Mouse (Mus musculus): ENCODE results near the gene Rhod. TPM values are rescaled to one million over a fixed set of nuclear protein-coding genes. Genes with fewer than 3 reads are reported as not detected.

Gene Rhod
- polyA plus RNA-seq, 1 experiment from 2014 or later: 5.3 TPM

DNA sequence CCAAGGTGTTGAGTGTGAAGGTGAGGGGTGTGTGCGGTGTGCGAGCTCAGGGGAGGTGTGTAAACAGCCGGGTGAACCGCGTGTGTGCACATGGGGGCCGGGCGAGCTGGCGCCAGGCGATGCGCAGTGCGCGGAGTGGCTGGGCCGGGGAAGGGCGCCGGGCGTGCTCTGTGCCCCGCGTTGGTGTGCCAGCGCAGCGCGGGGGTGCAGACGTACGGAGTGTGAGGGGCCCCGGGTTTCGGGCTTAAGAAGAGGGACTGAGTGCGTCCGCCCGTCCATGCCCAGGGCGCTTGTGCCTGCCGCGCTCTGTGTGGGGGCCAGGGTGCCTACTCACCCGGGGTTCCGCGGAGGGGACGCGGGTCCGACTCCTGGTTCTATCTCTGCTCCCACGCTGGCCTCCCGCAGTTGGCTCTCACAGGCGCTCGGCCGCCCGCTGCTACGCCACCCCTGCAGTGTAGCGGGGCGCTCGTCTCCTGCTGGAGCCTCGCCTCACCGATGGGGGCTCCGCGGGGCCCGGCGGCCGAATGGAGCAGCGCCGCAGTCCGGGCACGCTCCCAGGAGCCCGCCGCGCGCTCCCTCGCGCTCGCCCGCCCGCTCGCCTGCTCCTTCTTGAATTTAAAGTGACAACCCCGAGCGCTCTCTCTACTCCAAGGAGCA lies 37.5 kb upstream of the Rhod start:
- under 1% methylated on average over 68 of the region's 70 CpGs for WGBS
- Histone ChIP-seq H3K36me3 (ENCODE audit: control insufficient read depth, insufficient read depth) (no peaks in the 10 kb centered on the region), H3K27ac (ENCODE audit: low read length) (no peak overlapping the region), H3K4me1 (replicated peaks; ENCODE audit: control insufficient read depth, insufficient read depth, low read length) (peaks cover 6% of the 10 kb centered on the region), H3K27me3 (replicated peaks; ENCODE audit: control insufficient read depth, insufficient read depth, low read length) (peaks cover 19% of the 10 kb centered on the region), H3K9me3 (ENCODE audit: control insufficient read depth, low read length) (no peaks in the 10 kb centered on the region), H3K4me2 (ENCODE audit: low read length) (peak overlapping the region; percentile 89), H3K9ac (replicated peaks; ENCODE audit: low read depth, low read length) (peak overlapping the region; percentile 59), H3K4me3 (replicated peaks; ENCODE audit: low read length) (peak overlapping the region; percentile 49)
- peak; percentile 72 for ATAC-seq

DNA sequence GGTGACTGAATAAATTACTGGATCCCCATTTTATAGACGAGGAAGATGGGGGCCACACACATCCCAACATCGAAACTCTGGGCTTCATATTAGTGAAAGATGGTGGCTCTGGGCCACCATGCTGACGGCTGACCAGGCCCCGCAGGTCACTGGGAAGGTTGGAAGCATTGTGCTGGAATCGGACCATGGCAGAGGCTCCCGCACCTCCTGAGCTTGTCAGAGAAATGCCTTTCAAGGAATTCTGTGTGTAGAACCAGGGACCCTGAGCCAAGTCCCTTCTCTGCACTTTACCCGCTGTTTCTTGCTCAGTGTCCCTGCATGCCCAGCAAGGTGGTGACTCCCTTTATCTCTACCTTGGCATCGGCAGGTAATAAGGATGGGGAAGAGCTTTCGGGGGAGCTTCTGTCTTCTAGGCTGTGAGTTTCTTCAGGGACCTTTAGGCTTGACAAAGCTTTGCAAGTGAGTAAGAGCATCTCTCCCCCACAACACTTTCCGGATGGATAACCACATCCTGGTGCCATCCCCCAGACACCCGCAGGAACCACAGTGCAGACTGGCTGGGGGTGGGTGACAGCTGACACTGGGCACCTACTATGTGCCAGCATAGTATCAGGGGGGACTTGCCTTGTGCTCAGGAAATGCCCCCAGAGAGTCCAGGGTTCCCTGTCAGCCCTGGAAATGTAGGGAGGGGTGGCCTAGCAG lies 36.1 kb upstream of the Rhod start:
- Histone ChIP-seq H3K36me3 (ENCODE audit: control insufficient read depth, insufficient read depth) (no peaks in the 10 kb centered on the region), H3K4me1 (replicated peaks; ENCODE audit: control insufficient read depth, insufficient read depth, low read length) (peaks cover 6% of the 10 kb centered on the region), H3K27me3 (replicated peaks; ENCODE audit: control insufficient read depth, insufficient read depth, low read length) (peaks cover 19% of the 10 kb centered on the region), H3K27ac (ENCODE audit: low read length) (no peak overlapping the region), H3K4me3 (replicated peaks; ENCODE audit: low read length) (no peak overlapping the region), H3K9ac (replicated peaks; ENCODE audit: low read depth, low read length) (no peak overlapping the region), H3K9me3 (ENCODE audit: control insufficient read depth, low read length) (no peaks in the 10 kb centered on the region), H3K4me2 (ENCODE audit: low read length) (no peak overlapping the region)
- WGBS: 72% methylated on average over 11 of the region's 11 CpGs
- ATAC-seq: no peak

DNA sequence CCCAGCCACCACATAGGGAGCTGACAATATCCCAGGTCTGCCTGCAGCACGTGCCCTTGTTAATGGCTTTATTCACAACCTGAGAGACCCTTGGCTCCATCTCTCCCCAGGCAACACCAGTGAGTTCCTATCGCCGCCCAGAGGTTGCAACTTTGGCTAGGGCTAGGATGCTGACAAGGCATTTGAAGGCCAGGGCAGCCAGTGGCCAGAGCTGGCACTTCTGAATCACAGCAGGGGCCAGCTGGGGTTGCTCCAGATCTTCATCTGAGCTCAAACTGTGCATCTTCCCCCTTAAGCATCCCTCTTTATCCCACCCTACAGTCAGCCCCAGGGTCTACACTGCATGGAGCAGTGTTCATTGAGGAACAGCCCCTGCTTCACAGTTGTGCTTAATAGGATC lies 35.5 kb upstream of the Rhod start:
- H3K9ac ChIP-seq (replicated peaks; ENCODE audit: low read depth, low read length): no peak overlapping the region
- peaks cover 19% of the 10 kb centered on the region for H3K27me3 ChIP-seq (replicated peaks; ENCODE audit: control insufficient read depth, insufficient read depth, low read length)
- no peak overlapping the region for H3K4me2 ChIP-seq (ENCODE audit: low read length)
- 51% methylated on average over 3 of the region's 3 CpGs for WGBS
- H3K9me3 ChIP-seq (ENCODE audit: control insufficient read depth, low read length): no peaks in the 10 kb centered on the region
- H3K4me1 ChIP-seq (replicated peaks; ENCODE audit: control insufficient read depth, insufficient read depth, low read length): peaks cover 6% of the 10 kb centered on the region
- no peaks in the 10 kb centered on the region for H3K36me3 ChIP-seq (ENCODE audit: control insufficient read depth, insufficient read depth)
- H3K27ac ChIP-seq (ENCODE audit: low read length): no peak overlapping the region
- ATAC-seq: no peak
- H3K4me3 ChIP-seq (replicated peaks; ENCODE audit: low read length): no peak overlapping the region

DNA sequence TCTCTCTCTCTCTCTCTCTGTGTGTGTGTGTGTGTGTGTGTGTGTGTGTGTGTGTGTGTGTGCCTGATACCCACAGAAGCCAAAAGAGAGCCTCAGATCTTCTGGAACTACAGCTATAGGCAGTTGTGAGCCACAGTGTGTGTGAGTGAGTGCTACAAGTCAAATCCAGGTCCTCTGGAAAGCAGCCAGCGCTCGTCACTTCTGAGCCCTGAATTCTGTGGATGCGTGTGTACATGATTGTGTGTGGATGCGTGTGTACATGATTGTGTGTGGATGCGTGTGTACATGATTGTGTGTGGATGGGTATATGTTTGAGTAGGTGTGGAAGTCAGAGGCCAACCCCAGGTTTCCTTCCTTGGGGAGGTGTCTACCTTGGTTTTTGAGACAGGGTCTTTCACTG lies 34.3 kb upstream of the Rhod start:
- ATAC-seq: no peak
- Histone ChIP-seq H3K4me2 (ENCODE audit: low read length) (no peak overlapping the region), H3K9ac (replicated peaks; ENCODE audit: low read depth, low read length) (no peak overlapping the region), H3K27ac (ENCODE audit: low read length) (no peak overlapping the region), H3K27me3 (replicated peaks; ENCODE audit: control insufficient read depth, insufficient read depth, low read length) (peaks cover 19% of the 10 kb centered on the region), H3K4me3 (replicated peaks; ENCODE audit: low read length) (no peak overlapping the region), H3K36me3 (ENCODE audit: control insufficient read depth, insufficient read depth) (no peaks in the 10 kb centered on the region), H3K4me1 (replicated peaks; ENCODE audit: control insufficient read depth, insufficient read depth, low read length) (peaks cover 6% of the 10 kb centered on the region), H3K9me3 (ENCODE audit: control insufficient read depth, low read length) (no peaks in the 10 kb centered on the region)
- 83% methylated on average over 5 of the region's 5 CpGs for WGBS

DNA sequence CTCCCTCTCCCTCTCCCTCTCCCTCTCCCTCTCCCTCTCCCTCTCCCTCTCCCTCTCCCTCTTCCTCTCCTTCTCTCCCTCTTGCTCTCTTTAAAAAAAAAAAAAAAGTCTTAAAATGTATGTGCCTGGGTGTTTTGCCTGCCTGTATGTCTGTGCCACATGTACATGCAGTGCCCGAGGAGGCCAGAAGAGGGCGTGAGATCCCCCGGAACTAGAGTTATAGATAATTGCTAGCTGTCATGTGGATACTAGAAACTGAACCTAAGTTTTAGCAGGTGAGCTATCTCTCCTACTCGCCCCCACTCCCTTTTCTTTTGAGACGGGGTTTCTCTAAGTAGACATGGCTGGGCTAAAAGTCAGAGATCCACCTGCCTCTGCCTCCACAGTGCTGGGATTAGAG lies 29.1 kb upstream of the Rhod start:
- H3K4me2 ChIP-seq (ENCODE audit: low read length): no peak overlapping the region
- WGBS: 29% methylated on average over 5 of the region's 5 CpGs
- no peak for ATAC-seq
- no peak overlapping the region for H3K9ac ChIP-seq (replicated peaks; ENCODE audit: low read depth, low read length)
- H3K4me1 ChIP-seq (replicated peaks; ENCODE audit: control insufficient read depth, insufficient read depth, low read length): no peaks in the 10 kb centered on the region
- no peaks in the 10 kb centered on the region for H3K9me3 ChIP-seq (ENCODE audit: control insufficient read depth, low read length)
- H3K36me3 ChIP-seq (ENCODE audit: control insufficient read depth, insufficient read depth): no peaks in the 10 kb centered on the region
- H3K4me3 ChIP-seq (replicated peaks; ENCODE audit: low read length): no peak overlapping the region
- H3K27ac ChIP-seq (ENCODE audit: low read length): no peak overlapping the region
- no peaks in the 10 kb centered on the region for H3K27me3 ChIP-seq (replicated peaks; ENCODE audit: control insufficient read depth, insufficient read depth, low read length)

DNA sequence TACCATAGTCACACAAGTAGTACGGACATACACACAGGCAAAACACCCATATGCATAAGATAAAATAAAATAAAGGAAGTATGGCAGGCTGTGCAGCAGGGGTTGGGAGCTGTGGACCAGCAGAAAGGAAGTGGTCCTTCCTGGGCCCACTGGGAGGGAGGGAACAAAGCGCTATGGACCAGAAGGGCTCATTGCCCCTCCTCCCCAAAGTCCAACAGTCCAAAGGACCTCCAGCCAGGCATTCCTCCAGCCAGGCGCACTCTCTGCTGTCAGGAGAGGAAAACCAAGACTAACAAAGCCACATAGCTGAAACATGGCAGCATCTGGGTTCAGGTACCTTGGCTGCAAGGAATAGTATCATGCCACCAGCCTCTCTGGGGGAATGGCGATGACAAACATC lies 25.4 kb upstream of the Rhod start:
- Histone ChIP-seq H3K4me1 (replicated peaks; ENCODE audit: control insufficient read depth, insufficient read depth, low read length) (no peaks in the 10 kb centered on the region), H3K9me3 (ENCODE audit: control insufficient read depth, low read length) (no peaks in the 10 kb centered on the region), H3K9ac (replicated peaks; ENCODE audit: low read depth, low read length) (no peak overlapping the region), H3K36me3 (ENCODE audit: control insufficient read depth, insufficient read depth) (no peaks in the 10 kb centered on the region), H3K4me2 (ENCODE audit: low read length) (no peak overlapping the region), H3K27me3 (replicated peaks; ENCODE audit: control insufficient read depth, insufficient read depth, low read length) (no peaks in the 10 kb centered on the region), H3K27ac (ENCODE audit: low read length) (no peak overlapping the region), H3K4me3 (replicated peaks; ENCODE audit: low read length) (no peak overlapping the region)
- 87% methylated on average over 4 of the region's 4 CpGs for WGBS
- no peak for ATAC-seq

DNA sequence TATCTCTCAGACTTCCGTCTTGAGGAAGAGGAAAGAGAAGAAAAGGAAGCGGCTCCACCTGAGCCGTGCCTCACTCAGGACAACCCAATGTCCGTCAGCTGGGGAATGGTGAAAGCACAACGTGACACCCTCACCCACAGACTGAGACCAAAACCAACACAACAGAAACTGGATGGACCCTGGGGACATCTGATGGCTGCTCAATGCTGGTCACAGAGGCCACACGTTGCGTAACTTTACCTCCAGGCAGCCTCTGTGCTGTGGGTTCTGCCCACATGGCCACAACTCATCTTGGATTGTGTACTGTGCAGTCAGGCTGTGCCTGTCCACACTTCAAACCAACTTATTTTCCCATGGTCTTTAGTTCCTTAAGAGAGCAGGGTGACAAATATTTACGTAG lies 22.7 kb upstream of the Rhod start:
- H3K4me3 ChIP-seq (replicated peaks; ENCODE audit: low read length): no peak overlapping the region
- no peak for ATAC-seq
- H3K4me2 ChIP-seq (ENCODE audit: low read length): no peak overlapping the region
- H3K27ac ChIP-seq (ENCODE audit: low read length): no peak overlapping the region
- no peaks in the 10 kb centered on the region for H3K9me3 ChIP-seq (ENCODE audit: control insufficient read depth, low read length)
- no peaks in the 10 kb centered on the region for H3K27me3 ChIP-seq (replicated peaks; ENCODE audit: control insufficient read depth, insufficient read depth, low read length)
- H3K36me3 ChIP-seq (ENCODE audit: control insufficient read depth, insufficient read depth): no peaks in the 10 kb centered on the region
- H3K4me1 ChIP-seq (replicated peaks; ENCODE audit: control insufficient read depth, insufficient read depth, low read length): no peaks in the 10 kb centered on the region
- 92% methylated on average over 8 of the region's 8 CpGs for WGBS
- H3K9ac ChIP-seq (replicated peaks; ENCODE audit: low read depth, low read length): no peak overlapping the region

DNA sequence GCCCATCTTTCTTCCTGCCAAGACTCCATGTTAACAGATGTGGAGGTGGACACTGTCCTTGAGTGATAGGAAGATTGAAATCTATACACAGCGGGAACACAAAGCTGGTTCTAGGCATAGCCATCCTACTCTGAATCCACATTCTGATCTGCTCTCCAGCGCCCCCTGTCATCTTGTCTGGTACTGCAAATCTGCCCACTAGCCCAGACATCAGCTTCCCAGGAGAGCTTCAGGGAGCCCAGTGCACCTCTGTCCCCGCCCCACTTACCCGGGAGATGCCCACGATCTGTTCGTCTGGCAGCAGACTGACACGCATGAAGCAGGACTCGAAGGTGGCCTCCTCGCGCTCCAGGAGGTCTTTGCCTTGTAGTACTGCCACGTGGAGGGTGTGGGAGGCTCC lies 17.0 kb upstream of the Rhod start:
- Histone ChIP-seq H3K27ac (ENCODE audit: low read length) (no peak overlapping the region), H3K4me2 (ENCODE audit: low read length) (no peak overlapping the region), H3K27me3 (replicated peaks; ENCODE audit: control insufficient read depth, insufficient read depth, low read length) (no peaks in the 10 kb centered on the region), H3K4me3 (replicated peaks; ENCODE audit: low read length) (no peak overlapping the region), H3K36me3 (ENCODE audit: control insufficient read depth, insufficient read depth) (no peaks in the 10 kb centered on the region), H3K9me3 (ENCODE audit: control insufficient read depth, low read length) (no peaks in the 10 kb centered on the region), H3K4me1 (replicated peaks; ENCODE audit: control insufficient read depth, insufficient read depth, low read length) (peaks cover 8% of the 10 kb centered on the region), H3K9ac (replicated peaks; ENCODE audit: low read depth, low read length) (no peak overlapping the region)
- 9% methylated on average over 11 of the region's 11 CpGs for WGBS
- no peak for ATAC-seq

DNA sequence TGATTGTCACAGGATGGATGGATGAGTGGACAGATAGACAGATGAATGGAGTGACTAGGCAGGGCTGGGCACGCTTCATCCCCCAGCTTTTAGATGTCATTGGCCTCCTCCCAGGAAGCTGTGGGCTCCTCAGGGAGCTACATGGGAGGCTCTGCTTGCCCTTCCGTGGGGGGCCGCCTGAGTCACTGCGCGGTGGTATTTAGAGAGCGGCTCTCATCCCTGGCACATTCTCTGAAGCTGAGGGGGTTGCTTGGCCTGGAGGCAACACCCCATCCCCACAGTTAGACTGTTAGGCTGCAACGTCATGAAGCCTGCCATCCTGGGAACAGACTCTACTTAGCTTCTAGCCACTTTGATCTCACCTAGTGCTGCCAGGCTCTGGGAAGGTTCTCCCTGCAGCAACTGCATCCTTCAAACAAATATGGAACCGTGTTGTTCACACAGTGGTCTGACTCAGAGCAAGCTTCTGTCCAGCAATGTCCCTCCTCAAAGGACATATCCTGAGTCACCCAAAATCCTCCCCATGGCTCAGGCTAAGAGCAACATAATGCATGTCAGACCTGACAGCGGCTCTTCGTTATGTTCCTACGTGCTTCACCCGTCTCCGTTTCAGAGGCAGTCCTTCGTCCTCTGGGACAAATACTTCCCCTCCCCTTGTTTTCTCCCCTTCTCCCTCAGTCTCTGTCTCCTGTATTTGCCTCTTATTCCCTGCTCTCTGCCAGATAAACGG lies 16.0 kb upstream of the Rhod start:
- peaks cover 8% of the 10 kb centered on the region for H3K4me1 ChIP-seq (replicated peaks; ENCODE audit: control insufficient read depth, insufficient read depth, low read length)
- 76% methylated on average over 15 of the region's 15 CpGs for WGBS

More for the DNA sequence above, 16.0 kb upstream of the Rhod start:
- no peak overlapping the region for H3K9ac ChIP-seq (replicated peaks; ENCODE audit: low read depth, low read length)
- no peaks in the 10 kb centered on the region for H3K36me3 ChIP-seq (ENCODE audit: control insufficient read depth, insufficient read depth)
- no peaks in the 10 kb centered on the region for H3K9me3 ChIP-seq (ENCODE audit: control insufficient read depth, low read length)
- no peak overlapping the region for H3K4me2 ChIP-seq (ENCODE audit: low read length)
- no peak overlapping the region for H3K27ac ChIP-seq (ENCODE audit: low read length)
- no peaks in the 10 kb centered on the region for H3K27me3 ChIP-seq (replicated peaks; ENCODE audit: control insufficient read depth, insufficient read depth, low read length)
- ATAC-seq: no peak
- H3K4me3 ChIP-seq (replicated peaks; ENCODE audit: low read length): no peak overlapping the region
